Mouse (Mus musculus) R1 (cell line): ENCODE measurements around the gene Senp5.

Source experiments
- DNase-seq: peaks from one replicate; pipeline ENCODE4 v3.0.0-alpha.2; 2018; ENCODE audit warnings: low read depth, low spot score

The Senp5 gene

DNA sequence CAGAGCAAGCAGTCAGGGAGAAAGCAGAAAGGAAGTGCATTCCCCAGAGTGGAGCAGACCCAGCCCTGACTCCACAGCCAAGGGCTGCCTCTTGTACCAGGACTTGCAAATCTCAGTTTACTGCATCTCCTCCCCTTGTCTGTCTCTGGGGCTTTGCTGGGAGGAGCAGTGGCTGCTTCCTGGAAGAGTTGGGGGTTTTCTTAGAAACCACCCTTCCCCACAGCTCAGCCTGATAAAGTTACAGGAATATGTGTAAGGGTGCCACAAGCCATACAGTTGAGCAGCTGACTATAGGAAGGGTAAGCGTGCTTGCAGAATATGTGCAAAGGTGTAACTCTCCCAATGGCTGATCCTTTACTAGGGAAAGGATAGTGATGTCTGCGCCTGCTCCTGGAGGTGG is 62.5 kb downstream of the Senp5 start:
- no peak for DNase-seq

DNA sequence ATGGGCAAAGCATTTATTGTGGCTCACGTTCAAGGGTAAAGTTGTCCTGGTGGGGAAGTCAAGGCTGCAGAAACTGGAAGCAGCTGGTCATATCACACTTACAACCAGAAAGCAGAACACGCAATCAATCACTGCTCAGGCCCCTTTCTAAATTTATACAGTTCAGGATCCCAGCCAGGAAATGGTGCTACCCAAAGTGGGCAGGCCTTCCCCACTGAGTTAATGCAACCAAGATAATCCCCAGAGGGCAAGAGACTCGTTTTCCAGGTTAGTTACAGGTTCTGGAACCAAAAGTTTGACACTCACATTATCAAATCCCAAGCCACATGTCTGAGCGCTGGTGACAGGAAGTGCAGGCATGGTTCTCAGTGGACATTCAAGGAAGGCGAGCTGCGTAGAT is 64.2 kb downstream of the Senp5 start:
- DNase-seq, result no peak

DNA sequence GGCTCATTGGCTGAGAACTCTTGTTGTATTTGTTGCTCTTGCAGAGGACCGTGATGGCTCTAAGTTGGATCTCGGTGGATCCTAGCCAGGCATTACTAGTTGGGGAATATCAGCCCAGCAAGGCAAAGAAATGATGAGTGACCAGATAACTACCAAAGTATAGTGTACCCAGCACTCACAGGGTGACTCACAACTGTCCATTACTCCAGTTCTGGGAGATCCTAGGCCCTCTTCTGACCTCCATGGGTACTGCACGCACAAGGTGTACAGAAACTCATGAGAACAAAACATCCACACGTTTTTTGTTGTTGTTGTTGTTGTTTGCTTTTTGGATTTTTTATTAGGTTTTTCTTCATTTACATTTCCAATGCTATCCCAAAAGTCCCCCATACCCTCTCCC is 66.5 kb downstream of the Senp5 start:
- DNase-seq, result peak; percentile 54

DNA sequence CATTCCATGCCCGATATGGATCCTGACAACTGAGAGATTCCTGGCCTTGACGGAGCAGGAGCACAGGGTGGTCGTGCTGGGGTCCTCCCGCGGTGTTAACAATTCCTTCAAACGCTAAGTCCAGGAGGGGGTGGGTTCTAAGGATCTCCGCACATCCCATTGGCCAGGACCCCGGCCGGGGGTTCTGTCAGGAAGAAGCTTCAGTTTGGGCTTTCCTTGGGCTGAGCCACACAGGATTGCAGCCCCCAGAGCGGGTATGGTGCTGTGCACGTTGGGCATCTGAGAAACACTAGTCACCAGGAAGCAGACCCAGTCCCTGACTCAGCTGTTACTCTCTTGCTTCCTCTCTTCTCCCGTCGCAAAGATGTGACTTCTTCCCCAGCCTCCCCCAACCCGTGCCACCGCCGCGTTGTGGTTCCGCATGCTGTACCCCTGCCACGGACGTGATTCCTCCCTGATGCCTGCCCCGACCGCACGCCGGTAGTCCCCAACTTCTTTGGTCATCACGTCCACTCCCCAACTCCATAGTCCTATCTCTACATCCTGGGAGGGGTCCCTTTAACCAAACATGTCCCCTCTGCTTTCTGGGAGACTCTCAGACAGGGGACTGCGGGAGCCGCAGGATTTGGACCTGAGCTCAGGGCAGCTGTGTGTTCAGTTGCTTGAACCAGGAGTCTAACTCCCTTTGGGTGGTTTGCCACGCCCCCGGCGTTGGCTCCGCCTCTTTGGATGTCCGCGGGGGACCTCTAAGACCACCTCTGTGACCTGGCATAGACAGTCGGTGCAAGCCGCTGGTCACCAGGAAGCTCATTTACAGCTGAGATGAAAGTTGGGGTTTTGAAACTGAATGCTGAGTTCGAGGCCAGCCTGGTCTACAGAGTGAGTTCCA is 67.8 kb downstream of the Senp5 start:
- no peak for DNase-seq

- DNase-seq, result no peak
These were observed 68.5 kb downstream of the Senp5 start for GRCm38 (mm10) chr16:31934550-31935010.

DNA sequence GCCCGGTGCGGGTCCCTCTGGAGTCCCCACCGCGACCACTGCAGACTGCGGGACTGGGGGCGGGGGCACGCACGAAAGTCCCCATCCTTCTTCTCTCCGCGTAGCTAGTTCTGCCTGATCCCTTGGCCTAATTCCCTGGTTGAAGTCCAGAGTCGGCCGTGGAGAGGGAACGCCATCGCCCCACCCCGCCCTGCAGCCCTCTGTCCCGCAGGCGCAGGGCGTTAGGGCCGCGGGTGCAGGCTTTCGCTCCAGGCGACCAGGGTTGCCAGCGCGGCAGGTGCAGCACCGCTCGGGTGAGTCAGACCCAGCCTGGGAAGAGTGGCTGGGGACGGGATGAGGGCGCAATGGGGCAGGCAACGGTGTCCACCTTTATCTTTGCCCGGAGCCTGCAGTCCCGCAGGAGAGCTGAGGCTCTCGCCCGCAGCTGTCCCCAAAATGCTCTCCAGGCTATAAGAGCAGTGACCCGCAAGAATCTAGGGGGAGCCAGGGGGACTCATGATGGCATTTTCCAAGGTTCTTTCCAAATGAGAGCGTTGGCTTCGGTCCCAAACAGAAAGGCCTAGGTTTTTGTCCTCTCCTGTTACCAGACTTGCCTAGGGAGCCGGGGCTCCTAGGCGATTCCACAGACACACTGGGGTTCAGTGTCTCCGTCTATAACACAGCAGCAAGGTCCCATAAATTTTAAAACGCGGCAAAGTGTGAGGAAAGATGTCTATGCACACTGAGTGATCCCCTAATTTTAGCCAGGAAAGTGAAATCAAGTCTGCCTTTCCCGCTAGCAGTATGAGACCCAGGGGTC is 69.1 kb downstream of the Senp5 start, which contains the start of gene Pigz:
Gene Pigz (plus strand): TSS at position 101 of the 799 bp plus-strand sequence.
- no peak for DNase-seq

- DNase-seq, result peak; percentile 93
These were observed 70.0 kb downstream of the Senp5 start for GRCm38 (mm10) chr16:31932840-31933697.

DNA sequence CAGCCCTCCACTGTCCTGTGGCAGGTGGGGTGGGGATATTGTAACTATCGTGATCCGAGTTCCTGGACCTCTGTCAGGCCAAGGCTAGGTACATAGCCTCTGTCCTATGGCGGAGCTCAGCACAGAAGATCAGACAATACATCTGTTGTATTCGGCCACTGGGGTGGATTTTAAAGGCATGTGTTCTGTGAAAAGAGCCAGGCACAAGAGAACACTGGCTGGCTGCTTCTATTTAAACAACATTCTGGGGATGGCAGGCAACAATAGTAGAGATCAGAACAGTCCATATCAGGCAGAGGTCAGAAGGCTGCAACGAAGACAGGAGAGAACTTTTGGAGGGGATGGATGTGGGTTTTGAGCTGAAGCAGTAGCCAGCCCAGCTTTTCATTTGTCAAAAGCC is 70.8 kb downstream of the Senp5 start:
- DNase-seq, result no peak

- DNase-seq, result peak; percentile 49
These were observed 71.8 kb downstream of the Senp5 start for GRCm38 (mm10) chr16:31931330-31931729.

GRCm38 (mm10) chr16:31927412-31927811 is 75.7 kb downstream of the Senp5 start:
- no peak for DNase-seq

DNA sequence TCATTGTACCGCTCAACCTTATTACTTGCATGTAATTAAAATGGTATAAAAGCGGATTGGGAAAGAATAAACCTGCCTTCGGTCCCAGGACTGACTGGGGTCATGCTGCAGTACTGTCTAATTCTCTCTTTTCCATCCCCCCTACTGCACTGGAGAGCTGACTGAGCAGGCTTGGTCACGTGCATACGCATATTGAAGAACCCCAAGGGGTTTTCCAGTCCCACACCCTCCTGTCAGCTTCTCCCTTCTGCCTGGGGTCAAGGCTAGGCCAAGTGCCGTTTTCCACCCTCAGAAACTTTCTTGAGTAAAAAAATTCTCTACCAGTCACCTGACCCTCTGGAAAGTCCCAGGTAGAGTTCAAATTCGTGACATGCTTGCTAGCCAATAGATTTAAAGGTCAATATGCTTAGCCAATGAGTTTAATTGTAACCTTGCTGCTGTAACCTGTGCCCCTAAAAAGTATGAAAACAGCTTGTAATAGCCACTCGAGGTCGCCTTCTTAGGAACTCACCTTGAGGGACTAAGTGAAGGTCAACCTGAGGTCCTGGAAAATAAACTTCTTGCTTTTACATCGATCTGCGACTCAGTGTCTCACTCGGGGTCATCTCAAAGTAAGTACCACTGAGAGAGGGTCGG is 76.4 kb downstream of the Senp5 start:
- peak; percentile 86 for DNase-seq

DNA sequence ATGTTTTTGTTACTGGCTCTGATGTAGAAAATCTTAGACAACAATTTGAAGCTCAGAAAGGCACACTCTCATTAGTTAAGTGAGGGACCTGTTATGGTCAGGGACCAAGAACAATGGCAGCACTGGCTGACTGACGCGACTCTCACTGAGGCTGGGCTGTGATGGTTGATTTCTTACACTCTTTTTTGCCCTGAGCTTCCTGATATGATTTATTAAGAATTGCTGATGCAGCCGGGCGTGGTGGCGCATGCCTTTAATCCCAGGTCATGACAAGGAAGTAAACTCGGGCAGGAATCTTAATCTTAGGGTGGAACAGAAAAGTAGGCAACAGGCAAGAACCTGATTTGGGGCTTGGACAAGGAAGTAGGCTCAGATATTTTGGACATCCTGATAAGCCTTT is 77.0 kb downstream of the Senp5 start:
- DNase-seq, result no peak

- DNase-seq, result no peak
These were observed 78.7 kb downstream of the Senp5 start for GRCm38 (mm10) chr16:31924368-31924767.

DNA sequence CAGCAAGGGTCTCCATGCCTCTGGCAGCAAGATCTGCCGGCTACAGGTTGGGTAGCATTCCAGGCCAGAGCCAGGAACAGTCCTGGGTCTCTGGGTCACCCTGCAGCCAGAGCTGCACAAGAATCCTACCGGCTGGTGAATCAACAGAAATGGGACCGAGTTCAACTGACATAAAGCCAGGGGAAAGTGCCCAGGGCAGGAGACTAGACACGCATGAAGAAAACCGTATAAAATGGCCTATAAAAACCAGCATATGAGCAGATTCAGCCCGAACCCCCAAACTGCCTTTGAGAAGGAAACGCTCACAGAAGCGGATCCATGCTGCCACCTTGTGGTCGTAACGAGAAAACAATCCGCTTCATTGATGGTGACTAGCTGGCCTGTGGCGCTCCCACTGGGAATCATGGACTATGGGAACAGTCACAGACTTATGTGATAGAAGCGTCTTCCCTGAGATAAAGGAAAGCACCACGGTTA is 84.8 kb downstream of the Senp5 start:
- DNase-seq, result peak; percentile 83

DNA sequence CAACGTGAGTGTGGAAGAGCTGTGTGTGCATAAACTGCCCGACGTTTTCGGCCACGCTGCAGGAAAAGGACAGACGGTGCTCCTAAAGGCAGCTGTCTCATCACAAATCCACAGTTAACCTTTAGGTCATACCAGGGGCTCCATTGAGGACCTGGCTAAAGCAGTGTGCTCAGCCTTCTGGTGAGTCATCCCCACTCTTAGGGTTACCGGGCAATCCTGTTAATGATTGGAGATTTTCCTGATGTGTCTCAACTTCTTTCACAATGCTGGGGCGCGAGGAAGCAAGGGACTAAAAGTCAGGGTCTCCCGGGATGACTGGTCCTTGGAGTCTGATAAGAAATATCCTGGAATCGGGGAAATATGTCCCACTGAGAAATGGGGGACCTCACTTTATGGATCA is 85.3 kb downstream of the Senp5 start:
- DNase-seq, result no peak

DNA sequence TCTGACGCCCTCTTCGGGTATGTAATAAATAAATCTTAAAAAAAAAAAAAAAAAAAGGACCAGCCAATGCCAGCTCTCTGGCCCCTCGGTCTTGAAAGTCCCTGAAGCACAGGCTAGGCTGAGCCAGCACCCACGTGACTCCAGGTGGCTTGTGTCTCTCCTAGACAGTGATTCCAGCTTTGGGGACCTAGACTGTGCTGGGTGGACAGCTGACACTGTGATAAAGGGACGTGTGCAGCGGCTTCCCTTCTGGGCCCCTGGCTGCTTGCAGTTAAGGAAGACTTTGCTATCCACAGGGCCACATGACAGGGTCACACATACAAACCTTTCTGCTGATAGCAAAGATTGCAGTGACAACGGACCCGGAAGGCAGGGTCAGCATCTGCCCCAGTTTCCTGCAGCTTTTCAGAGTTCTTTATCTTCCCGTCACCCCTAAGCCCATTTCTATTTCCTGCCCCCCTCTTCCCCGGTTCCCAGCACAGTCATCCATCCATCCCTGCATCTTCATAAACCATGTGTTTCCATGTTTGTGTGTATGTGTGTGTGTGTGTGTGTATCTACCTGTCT is 92.7 kb downstream of the Senp5 start:
- no peak for DNase-seq
